Mouse (Mus musculus) ES-E14 (cell line): ENCODE results near the gene Cenpi.

Experiments
- CHD2 ChIP-seq: IDR thresholded peaks from 2 replicates; pipeline ENCODE4 v1.6.1; 2014; ENCODE audit warnings: mild to moderate bottlenecking, low read depth, low read length, inconsistent platforms
- MAFK ChIP-seq: IDR thresholded peaks from 2 replicates; pipeline ENCODE4 v1.6.1; 2014; ENCODE audit warnings: mild to moderate bottlenecking, low read depth, low read length, inconsistent platforms; ENCODE audit not compliant: insufficient read depth

- no peak for TF ChIP-seq MAFK
- TF ChIP-seq CHD2 = no peak
Measured at GRCm38 (mm10) chrX:134319153-134319932, 11.5 kb downstream of the Cenpi start.
